Comparison of ENCODE assay signal across 14 mouse cellular contexts in genomic region chr10:17200524-17201426, GRCm38 (mm10).
A peak's percentile ranks its signal among the peaks of the same experiment; 100 is the strongest.
DNase-seq lines count a peak whose midpoint lies in the region; ATAC-seq and TF ChIP-seq lines count a peak whose summit lies in the region.
"Had no signal": no experiment of that assay in that cellular context is flagged by ENCODE, and none has a peak within 500 bp of the region (broad histone marks: within the 10 kb centered on the region; RNA-seq: fewer than 3 reads in every experiment).

No protein-coding gene starts in this region.

- no peaks in the 10 kb centered on the region for H3K27me3 ChIP-seq in midbrain, postnatal 0 days (ENCODE audit: insufficient read depth, low read length)
- no peaks in the 10 kb centered on the region for H3K27me3 ChIP-seq in midbrain, embryonic 14.5 days (ENCODE audit: control insufficient read depth, insufficient read depth, low read length)
- H3K27me3 ChIP-seq: heart, embryonic 15.5 days; liver, embryonic 13.5 days had no signal

- no peaks in the 10 kb centered on the region for H3K4me1 ChIP-seq in midbrain, postnatal 0 days (ENCODE audit: insufficient read depth, low read length)
- H3K4me1 ChIP-seq in midbrain, embryonic 14.5 days (ENCODE audit: control insufficient read depth, insufficient read depth, low read length) = peaks cover 4% of the 10 kb centered on the region; the same call in 1 of the 2 replicates
- H3K4me1 ChIP-seq: heart, embryonic 15.5 days; liver, embryonic 13.5 days had no signal

- DNase-seq in cerebellum, postnatal 10 days = peak; percentile 53 to 65
- no peak for DNase-seq in cerebellum, postnatal 36 days
- DNase-seq in midbrain, postnatal 0 days (ENCODE audit: low spot score) = peak; percentile 40
- DNase-seq in midbrain, embryonic 14.5 days = no peak
- DNase-seq in forelimb bud, embryonic 11.5 days (ENCODE audit: low read depth, low spot score) = peak; percentile 38
- DNase-seq in T-cell, adult 2 months (ENCODE audit: low spot score) = no peak
- no peak for DNase-seq in urinary bladder, adult 18-20 months (ENCODE audit: low spot score in 2 of 2)
- DNase-seq: cerebellum, adult 11 months; layer of hippocampus, postnatal 36 days; liver, embryonic 13.5 days had no signal

- ATAC-seq in midbrain, postnatal 0 days (ENCODE audit: low FRiP score) = no peak
- no peak for ATAC-seq in midbrain, embryonic 14.5 days (ENCODE audit: low FRiP score, low TSS enrichment)
- ATAC-seq in neutrophil, adult 5-6 weeks (ENCODE audit: extremely low read depth, insufficient number of reproducible peaks, low FRiP score, poor library complexity, severe bottlenecking) = peak; percentile 47
- ATAC-seq: inflammation-experienced regulatory T-cells, adult 6 months had no signal

- H3K9me3 ChIP-seq in midbrain, postnatal 0 days (ENCODE audit: low read length) = no peaks in the 10 kb centered on the region
- H3K9me3 ChIP-seq in midbrain, embryonic 14.5 days (ENCODE audit: control insufficient read depth, low read length) = no peaks in the 10 kb centered on the region
- H3K9me3 ChIP-seq: heart, embryonic 15.5 days; liver, embryonic 13.5 days had no signal

- WGBS in midbrain, postnatal 0 days = 84% methylated on average over 8 of the region's 8 CpGs
- 84% methylated on average over 8 of the region's 8 CpGs for WGBS in midbrain, embryonic 14.5 days

- H3K4me3 ChIP-seq in midbrain, postnatal 0 days (ENCODE audit: low read depth, low read length) = no peak overlapping the region
- no peak overlapping the region for H3K4me3 ChIP-seq in midbrain, embryonic 14.5 days (replicated peaks; ENCODE audit: low read depth, low read length)
- H3K4me3 ChIP-seq: heart, embryonic 15.5 days; liver, embryonic 13.5 days had no signal

- TF ChIP-seq CTCF in midbrain, postnatal 0 days (IDR thresholded peaks at IDR 0.05) = no peak

- no peak overlapping the region for H3K27ac ChIP-seq in midbrain, postnatal 0 days (ENCODE audit: low read depth, low read length)
- no peak overlapping the region for H3K27ac ChIP-seq in midbrain, embryonic 14.5 days (replicated peaks; ENCODE audit: low read depth, low read length)
- H3K27ac ChIP-seq: heart, embryonic 15.5 days; kidney, postnatal 0 days had no signal

- no peaks in the 10 kb centered on the region for H3K36me3 ChIP-seq in midbrain, postnatal 0 days (ENCODE audit: insufficient read depth, low read length)
- no peaks in the 10 kb centered on the region for H3K36me3 ChIP-seq in midbrain, embryonic 14.5 days (ENCODE audit: control insufficient read depth, insufficient read depth, low read length)
- H3K36me3 ChIP-seq: heart, embryonic 15.5 days; liver, embryonic 13.5 days had no signal

- no peak overlapping the region for H3K4me2 ChIP-seq in midbrain, postnatal 0 days (ENCODE audit: low read depth, low read length, poor library complexity, severe bottlenecking)
- no peak overlapping the region for H3K4me2 ChIP-seq in midbrain, embryonic 14.5 days (ENCODE audit: low read length)
- H3K4me2 ChIP-seq: heart, embryonic 15.5 days; liver, embryonic 13.5 days had no signal

- no peak overlapping the region for H3K9ac ChIP-seq in midbrain, postnatal 0 days (replicated peaks; ENCODE audit: low read length, poor library complexity, severe bottlenecking)
- H3K9ac ChIP-seq in midbrain, embryonic 14.5 days (replicated peaks; ENCODE audit: low read length) = no peak overlapping the region
- H3K9ac ChIP-seq: heart, embryonic 15.5 days; liver, embryonic 13.5 days had no signal

Comparison
In these comparisons a context has a peak if more than half of its experiments do, and no peak if none do; other contexts are left out.
1. DNase-seq: peak in cerebellum, postnatal 10 days (2 of 2), midbrain, postnatal 0 days (single experiment) and forelimb bud, embryonic 11.5 days (single experiment); none in cerebellum, postnatal 36 days (0 of 2), midbrain, embryonic 14.5 days (single experiment), T-cell, adult 2 months (single experiment) and urinary bladder, adult 18-20 months (0 of 2).